Comparison of ENCODE assay signal across 21 mouse cellular contexts in genomic region chr2:59169572-59170207, GRCm38 (mm10). TPM values are rescaled to one million over a fixed set of nuclear protein-coding genes. Genes with fewer than 3 reads are reported as not detected.
A peak's percentile ranks its signal among the peaks of the same experiment; 100 is the strongest.
DNase-seq lines count a peak whose midpoint lies in the region; ATAC-seq and TF ChIP-seq lines count a peak whose summit lies in the region.
"Had no signal": no experiment of that assay in that cellular context is flagged by ENCODE, and none has a peak within 500 bp of the region (broad histone marks: within the 10 kb centered on the region; RNA-seq: fewer than 3 reads in every experiment).

No protein-coding gene starts in this region.

- ATAC-seq in liver, postnatal 0 days, result no peak
- ATAC-seq in liver, embryonic 12.5 days, result no peak
- ATAC-seq in intestine, embryonic 16.5 days, result 0 out of 2 replicates have a peak, but pooled peaks have one; percentile 16
- ATAC-seq in kidney, embryonic 15.5 days (replicated peaks; ENCODE audit: low FRiP score), result peak; percentile 77
- ATAC-seq in stomach, embryonic 14.5 days (ENCODE audit: insufficient number of reproducible peaks, insufficient read depth, low FRiP score, low read depth), result no peak
- no peak for ATAC-seq in megakaryocyte progenitor cell, adult 5-6 weeks (replicated peaks; ENCODE audit: poor library complexity)
- ATAC-seq: hindbrain, postnatal 0 days; Patski had no signal

- no peak for TF ChIP-seq CTCF in liver, postnatal 0 days (IDR thresholded peaks at IDR 0.05; ENCODE audit: low read depth)

- peak overlapping the region; percentile 13; the same call in 1 of the 2 replicates for H3K27ac ChIP-seq in liver, postnatal 0 days (ENCODE audit: low read depth)
- H3K27ac ChIP-seq in liver, embryonic 12.5 days, result no peak overlapping the region
- H3K27ac ChIP-seq in intestine, embryonic 16.5 days (ENCODE audit: low read length), result peak overlapping the region; percentile 51; the same call in 1 of the 2 replicates
- peak overlapping the region; percentile 83 for H3K27ac ChIP-seq in kidney, embryonic 15.5 days
- peak overlapping the region; percentile 56; the same call in 1 of the 2 replicates for H3K27ac ChIP-seq in stomach, embryonic 14.5 days (ENCODE audit: low read length)
- H3K27ac ChIP-seq: embryonic facial prominence, embryonic 13.5 days; hindbrain, postnatal 0 days; liver, embryonic 14.5 days; macrophage had no signal

- no peaks in the 10 kb centered on the region for H3K27me3 ChIP-seq in liver, postnatal 0 days (ENCODE audit: insufficient read depth, low read length)
- H3K27me3 ChIP-seq in liver, embryonic 12.5 days (replicated peaks), result no peaks in the 10 kb centered on the region
- H3K27me3 ChIP-seq in intestine, embryonic 16.5 days (replicated peaks; ENCODE audit: control insufficient read depth, insufficient read depth, low read length), result no peaks in the 10 kb centered on the region
- no peaks in the 10 kb centered on the region for H3K27me3 ChIP-seq in kidney, embryonic 15.5 days
- H3K27me3 ChIP-seq in stomach, embryonic 14.5 days (ENCODE audit: control insufficient read depth, insufficient read depth, low read length), result no peaks in the 10 kb centered on the region
- H3K27me3 ChIP-seq: embryonic facial prominence, embryonic 13.5 days; Patski had no signal

- H3K4me1 ChIP-seq in liver, postnatal 0 days (ENCODE audit: insufficient read depth), result peaks cover 7% of the 10 kb centered on the region; the same call in 1 of the 2 replicates
- H3K4me1 ChIP-seq in liver, embryonic 12.5 days, result peaks cover 27% of the 10 kb centered on the region
- peaks cover 8% of the 10 kb centered on the region for H3K4me1 ChIP-seq in intestine, embryonic 16.5 days (ENCODE audit: control insufficient read depth, insufficient read depth, low read length)
- peaks cover 28% of the 10 kb centered on the region for H3K4me1 ChIP-seq in kidney, embryonic 15.5 days
- H3K4me1 ChIP-seq in stomach, embryonic 14.5 days (ENCODE audit: control insufficient read depth, insufficient read depth, low read length), result peaks cover 5% of the 10 kb centered on the region; the same call in 1 of the 2 replicates

- H3K4me3 ChIP-seq in liver, postnatal 0 days (ENCODE audit: low read depth, low read length), result no peak overlapping the region
- no peak overlapping the region for H3K4me3 ChIP-seq in liver, embryonic 12.5 days
- H3K4me3 ChIP-seq in intestine, embryonic 16.5 days (ENCODE audit: low read length), result no peak overlapping the region
- no peak overlapping the region for H3K4me3 ChIP-seq in kidney, embryonic 15.5 days (replicated peaks)
- H3K4me3 ChIP-seq in stomach, embryonic 14.5 days (ENCODE audit: low read depth, low read length), result no peak overlapping the region
- H3K4me3 ChIP-seq: embryonic facial prominence, embryonic 13.5 days had no signal

- 71% methylated on average over 9 of the region's 9 CpGs for WGBS in liver, postnatal 0 days (ENCODE audit: insufficient replicate concordance)
- 73% methylated on average over 9 of the region's 9 CpGs for WGBS in liver, embryonic 12.5 days (ENCODE audit: insufficient replicate concordance)
- 52% methylated on average over 9 of the region's 9 CpGs for WGBS in intestine, embryonic 16.5 days
- WGBS in kidney, embryonic 15.5 days, result 33% methylated on average over 9 of the region's 9 CpGs
- 38% methylated on average over 9 of the region's 9 CpGs for WGBS in stomach, embryonic 14.5 days

- DNase-seq in liver, postnatal 0 days, result no peak
- DNase-seq in layer of hippocampus, adult 11-12 months (ENCODE audit: low spot score), result no peak
- no peak for DNase-seq in spleen, postnatal 4 days (ENCODE audit: low spot score in 2 of 2)
- DNase-seq: adrenal gland, postnatal 25 days; heart, adult 18-20 months; midbrain, embryonic 14.5 days; retina, postnatal 1 day; right cerebral cortex, postnatal 4 days; thymus, postnatal 25 days had no signal

- no peak overlapping the region for H3K4me2 ChIP-seq in liver, postnatal 0 days (ENCODE audit: low read depth, low read length)
- no peak overlapping the region for H3K4me2 ChIP-seq in liver, embryonic 12.5 days
- peak overlapping the region; percentile 30; the same call in 1 of the 2 replicates for H3K4me2 ChIP-seq in intestine, embryonic 16.5 days (ENCODE audit: low read depth, low read length)
- 0 out of 2 replicates have a peak overlapping the region, but pooled peaks have one; percentile 23 for H3K4me2 ChIP-seq in kidney, embryonic 15.5 days
- no peak overlapping the region for H3K4me2 ChIP-seq in stomach, embryonic 14.5 days (replicated peaks; ENCODE audit: low read depth, low read length)
- H3K4me2 ChIP-seq: embryonic facial prominence, embryonic 13.5 days had no signal

- no peaks in the 10 kb centered on the region for H3K36me3 ChIP-seq in liver, postnatal 0 days (replicated peaks; ENCODE audit: insufficient read depth, low read length)
- no peaks in the 10 kb centered on the region for H3K36me3 ChIP-seq in liver, embryonic 12.5 days
- H3K36me3 ChIP-seq in intestine, embryonic 16.5 days (ENCODE audit: control insufficient read depth, insufficient read depth, low read length), result no peaks in the 10 kb centered on the region
- no peaks in the 10 kb centered on the region for H3K36me3 ChIP-seq in kidney, embryonic 15.5 days
- no peaks in the 10 kb centered on the region for H3K36me3 ChIP-seq in stomach, embryonic 14.5 days (ENCODE audit: control insufficient read depth, insufficient read depth, low read length)
- H3K36me3 ChIP-seq: embryonic facial prominence, embryonic 13.5 days had no signal

- no peaks in the 10 kb centered on the region for H3K9me3 ChIP-seq in liver, postnatal 0 days (ENCODE audit: low read length)
- H3K9me3 ChIP-seq in liver, embryonic 12.5 days (replicated peaks), result no peaks in the 10 kb centered on the region
- H3K9me3 ChIP-seq in intestine, embryonic 16.5 days (ENCODE audit: control insufficient read depth, low read length), result no peaks in the 10 kb centered on the region
- no peaks in the 10 kb centered on the region for H3K9me3 ChIP-seq in kidney, embryonic 15.5 days (replicated peaks)
- no peaks in the 10 kb centered on the region for H3K9me3 ChIP-seq in stomach, embryonic 14.5 days (ENCODE audit: control insufficient read depth, low read depth, low read length)
- H3K9me3 ChIP-seq: embryonic facial prominence, embryonic 13.5 days had no signal

- no peak for TF ChIP-seq EP300 in liver, postnatal 0 days (IDR thresholded peaks at IDR 0.05; ENCODE audit: low read depth)

- no peak overlapping the region for H3K9ac ChIP-seq in liver, postnatal 0 days (replicated peaks)
- H3K9ac ChIP-seq in liver, embryonic 12.5 days, result no peak overlapping the region
- no peak overlapping the region for H3K9ac ChIP-seq in intestine, embryonic 16.5 days (ENCODE audit: low read depth, low read length)
- no peak overlapping the region for H3K9ac ChIP-seq in kidney, embryonic 15.5 days
- H3K9ac ChIP-seq in stomach, embryonic 14.5 days (replicated peaks; ENCODE audit: low read depth, low read length), result no peak overlapping the region
- H3K9ac ChIP-seq: embryonic facial prominence, embryonic 13.5 days; liver, embryonic 14.5 days had no signal

RNA-seq across cellular contexts. Expression of gene Pkp4, which starts 9.0 kb away (rescaled TPM):
- 6.8 and 7.7 TPM in 2 replicates for polyA plus RNA-seq in liver, postnatal 0 days (2015; fragmentation: Nextera tagmentation; extraction: Ambion mirVana)
- 7.4 and 7.6 TPM in 2 replicates for polyA plus RNA-seq in liver, embryonic 12.5 days (2016; fragmentation: Nextera tagmentation; extraction: Ambion mirVana)
- 17.3 and 19.1 TPM in 2 replicates for polyA plus RNA-seq in intestine, embryonic 16.5 days (2015; fragmentation: Nextera tagmentation; extraction: Ambion mirVana)
- polyA plus RNA-seq in kidney, embryonic 15.5 days (2015; fragmentation: Nextera tagmentation; extraction: Ambion mirVana), result 21.1 and 24.7 TPM in 2 replicates
- polyA plus RNA-seq in stomach, embryonic 14.5 days (2014; fragmentation: Nextera tagmentation; extraction: Ambion mirVana), result 45.1 and 45.6 TPM in 2 replicates
- 12.6 and 22.2 TPM in 2 replicates for total RNA-seq in megakaryocyte progenitor cell, adult 5-6 weeks (2015)
- total RNA-seq in megakaryocyte progenitor cell, adult 5-6 weeks (2017), result 14.3 and 18.8 TPM in 2 replicates

RNA-seq across cellular contexts. Expression of gene Ccdc148, which starts 9.2 kb away (rescaled TPM):
- 0.58 and 0.75 TPM in 2 replicates for polyA plus RNA-seq in liver, postnatal 0 days (2015; fragmentation: Nextera tagmentation; extraction: Ambion mirVana)
- 0.11 and 0.17 TPM in 2 replicates for polyA plus RNA-seq in liver, embryonic 12.5 days (2016; fragmentation: Nextera tagmentation; extraction: Ambion mirVana)
- polyA plus RNA-seq in intestine, embryonic 16.5 days (2015; fragmentation: Nextera tagmentation; extraction: Ambion mirVana), result 0.76 and 1.1 TPM in 2 replicates
- 1.5 and 1.9 TPM in 2 replicates for polyA plus RNA-seq in kidney, embryonic 15.5 days (2015; fragmentation: Nextera tagmentation; extraction: Ambion mirVana)
- 1.3 and 1.6 TPM in 2 replicates for polyA plus RNA-seq in stomach, embryonic 14.5 days (2014; fragmentation: Nextera tagmentation; extraction: Ambion mirVana)
- total RNA-seq in megakaryocyte progenitor cell, adult 5-6 weeks (2015), result 0.10 and 0.15 TPM in 2 replicates
- not detected in 2 replicates for total RNA-seq in megakaryocyte progenitor cell, adult 5-6 weeks (2017)
- total RNA-seq: common myeloid progenitor, adult 5-6 weeks; gastrocnemius, adult 8-10 months had no signal

Comparison
In these comparisons a context has a peak if more than half of its experiments do, and no peak if none do; other contexts are left out.
1. ATAC-seq: peak in intestine, embryonic 16.5 days (single experiment) and kidney, embryonic 15.5 days (single experiment); none in liver, postnatal 0 days (single experiment), liver, embryonic 12.5 days (single experiment), stomach, embryonic 14.5 days (single experiment) and megakaryocyte progenitor cell, adult 5-6 weeks (single experiment).
2. H3K4me2 ChIP-seq: peak in intestine, embryonic 16.5 days (single experiment) and kidney, embryonic 15.5 days (single experiment); none in liver, postnatal 0 days (single experiment), liver, embryonic 12.5 days (single experiment) and stomach, embryonic 14.5 days (single experiment).